In genomic region chr2:132781439-132782068, GRCm38 (mm10) we compare ENCODE assay signal across 8 mouse cellular contexts. TPM values are rescaled to one million over a fixed set of nuclear protein-coding genes. Genes with fewer than 3 reads are reported as not detected.
DNase-seq lines count a peak whose midpoint lies in the region; ATAC-seq lines count a peak whose summit lies in the region.

No protein-coding gene starts in this region.

- 0 out of 2 replicates have a peak, but pooled peaks cover 3% of the 10 kb centered on the region for H3K27me3 ChIP-seq in intestine, embryonic 14.5 days (replicated peaks; ENCODE audit: control insufficient read depth, insufficient read depth, low read length)

- DNase-seq in T-cell, adult 2 months (ENCODE audit: low spot score): peak; percentile 20
- DNase-seq in gastrocnemius, postnatal 25 days: peak; percentile 74
- peak; percentile 98 for DNase-seq in intestine, embryonic 14.5 days (ENCODE audit: low spot score)
- DNase-seq in left cerebral cortex, postnatal 10 days (ENCODE audit: extremely low spot score in 1 of 2, low spot score in 2 of 2): peak; percentile 77 to 89
- peak; percentile 81 for DNase-seq in right cerebral cortex, postnatal 4 days

- no peak overlapping the region for H3K9ac ChIP-seq in intestine, embryonic 14.5 days (ENCODE audit: low read length)

- intact Hi-C loops in left cerebral cortex, postnatal 10 days (cut with DNase I): loop anchor here (5.0 kb wide), 2 partner anchors 64 to 204 kb away; no protein-coding TSS in a partner anchor

- under 1% methylated on average over 41 of the region's 41 CpGs for WGBS in intestine, embryonic 14.5 days

- no peaks in the 10 kb centered on the region for H3K9me3 ChIP-seq in intestine, embryonic 14.5 days (ENCODE audit: control insufficient read depth, low read length)

- peaks cover 3% of the 10 kb centered on the region; the same call in 1 of the 2 replicates for H3K4me1 ChIP-seq in intestine, embryonic 14.5 days (replicated peaks; ENCODE audit: control insufficient read depth, insufficient read depth, low read length)

- peak; percentile 100 for ATAC-seq in common myeloid progenitor, adult 5-6 weeks (replicated peaks; ENCODE audit: low read depth, poor library complexity, severe bottlenecking)
- peak; percentile 96 for ATAC-seq in intestine, embryonic 14.5 days (replicated peaks; ENCODE audit: low FRiP score, low TSS enrichment, low read depth)
- peak; percentile 99 for ATAC-seq in megakaryocyte-erythroid progenitor cell, adult 5-6 weeks (replicated peaks; ENCODE audit: low FRiP score, low TSS enrichment, poor library complexity, severe bottlenecking)
- ATAC-seq in erythroblast, adult 5-6 weeks (replicated peaks; ENCODE audit: low FRiP score, poor library complexity, severe bottlenecking): no peak; the same call in 1 of the 2 replicates

- H3K4me3 ChIP-seq in intestine, embryonic 14.5 days (ENCODE audit: low read depth, low read length): peak overlapping the region; percentile 37

- no peak overlapping the region for H3K27ac ChIP-seq in intestine, embryonic 14.5 days (ENCODE audit: low read depth)

- peak overlapping the region; percentile 73 for H3K4me2 ChIP-seq in intestine, embryonic 14.5 days (ENCODE audit: low read length)

- no peaks in the 10 kb centered on the region for H3K36me3 ChIP-seq in intestine, embryonic 14.5 days (ENCODE audit: control insufficient read depth, insufficient read depth, low read length)

RNA-seq across cellular contexts. Expression of gene Chgb, which starts 0.5 kb away (rescaled TPM):
- 0.91 TPM in 1 of 2 replicates, not detected in the other for total RNA-seq in common myeloid progenitor, adult 5-6 weeks (2017)
- under 1 TPM; 0.10 to 0.21 TPM for total RNA-seq in gastrocnemius, postnatal 25 days (2021)
- 4.2 and 15.2 TPM in 2 replicates for polyA plus RNA-seq in intestine, embryonic 14.5 days (2014; fragmentation: Nextera tagmentation; extraction: Ambion mirVana)
- total RNA-seq in left cerebral cortex, postnatal 10 days (2021): 100 to 1,000 TPM; 179 to 188 TPM
- total RNA-seq in megakaryocyte-erythroid progenitor cell, adult 5-6 weeks (2014; fragmentation: Nextera tagmentation): not detected in 2 replicates
- total RNA-seq in megakaryocyte-erythroid progenitor cell, adult 5-6 weeks (2017): 0.28 and 0.53 TPM in 2 replicates
- not detected in 2 replicates for total RNA-seq in erythroblast, adult 5-6 weeks (2015; ENCODE audit: low replicate concordance)
- not detected in 2 replicates for total RNA-seq in erythroblast, adult 5-6 weeks (2017; ENCODE audit: low replicate concordance)

RNA-seq across cellular contexts. Expression of gene Trmt6, which starts 34.3 kb away (rescaled TPM):
- 48.9 and 60.8 TPM in 2 replicates for total RNA-seq in common myeloid progenitor, adult 5-6 weeks (2017)
- 1 to 10 TPM; 5.4 to 5.7 TPM for total RNA-seq in gastrocnemius, postnatal 25 days (2021)
- polyA plus RNA-seq in intestine, embryonic 14.5 days (2014; fragmentation: Nextera tagmentation; extraction: Ambion mirVana): 34.4 and 37.2 TPM in 2 replicates
- 10 to 100 TPM; 23.1 to 26.2 TPM for total RNA-seq in left cerebral cortex, postnatal 10 days (2021)
- 45.5 and 56.6 TPM in 2 replicates for total RNA-seq in megakaryocyte-erythroid progenitor cell, adult 5-6 weeks (2014; fragmentation: Nextera tagmentation)
- 47.5 and 53.4 TPM in 2 replicates for total RNA-seq in megakaryocyte-erythroid progenitor cell, adult 5-6 weeks (2017)
- total RNA-seq in erythroblast, adult 5-6 weeks (2015; ENCODE audit: low replicate concordance): 7.1 and 10.0 TPM in 2 replicates
- 7.5 and 7.7 TPM in 2 replicates for total RNA-seq in erythroblast, adult 5-6 weeks (2017; ENCODE audit: low replicate concordance)

RNA-seq across cellular contexts. Expression of gene Mcm8, which starts 34.4 kb away (rescaled TPM):
- total RNA-seq in common myeloid progenitor, adult 5-6 weeks (2017): 17.0 and 23.1 TPM in 2 replicates
- total RNA-seq in gastrocnemius, postnatal 25 days (2021): 1 to 10 TPM; 1.2 to 1.6 TPM
- 13.5 and 16.3 TPM in 2 replicates for polyA plus RNA-seq in intestine, embryonic 14.5 days (2014; fragmentation: Nextera tagmentation; extraction: Ambion mirVana)
- total RNA-seq in left cerebral cortex, postnatal 10 days (2021): 1 to 10 TPM; 4.1 to 4.7 TPM
- 16.9 and 19.0 TPM in 2 replicates for total RNA-seq in megakaryocyte-erythroid progenitor cell, adult 5-6 weeks (2014; fragmentation: Nextera tagmentation)
- total RNA-seq in megakaryocyte-erythroid progenitor cell, adult 5-6 weeks (2017): 16.6 and 19.0 TPM in 2 replicates
- 2.9 and 5.8 TPM in 2 replicates for total RNA-seq in erythroblast, adult 5-6 weeks (2015; ENCODE audit: low replicate concordance)
- 4.6 and 4.8 TPM in 2 replicates for total RNA-seq in erythroblast, adult 5-6 weeks (2017; ENCODE audit: low replicate concordance)

Comparison
In these comparisons a context has a peak if more than half of its experiments do, and no peak if none do; other contexts are left out.
1. DNase-seq: peak in every context shown above with its lines; median percentile 98 in intestine, embryonic 14.5 days; 83 in left cerebral cortex, postnatal 10 days; 81 in right cerebral cortex, postnatal 4 days; 74 in gastrocnemius, postnatal 25 days; 20 in T-cell, adult 2 months.
2. RNA of gene Chgb, which starts 0.5 kb away (total RNA-seq): 179 to 188 TPM in left cerebral cortex, postnatal 10 days; 0.91 TPM in common myeloid progenitor, adult 5-6 weeks, 0.28 to 0.53 TPM in megakaryocyte-erythroid progenitor cell, adult 5-6 weeks, 0.10 to 0.21 TPM in gastrocnemius, postnatal 25 days and not detected in erythroblast, adult 5-6 weeks; every median in the first group is over 10 times any median in the second.